Mouse (Mus musculus): ENCODE data around the gene Tpk1.
"Not testable (repeated sequence)": the region's sequence is repeated elsewhere in the genome, so short reads cannot be mapped to it uniquely, and the experiment has no call there.

The Tpk1 gene

GRCm38 (mm10) chr6:43518378-43518777 lies 147.7 kb downstream of the Tpk1 start:
- DNase-seq = no peak

GRCm38 (mm10) chr6:43517316-43517655 lies 148.8 kb downstream of the Tpk1 start:
- no peak for DNase-seq

- no peak for DNase-seq
Measured at GRCm38 (mm10) chr6:43516593-43517315, 149.3 kb downstream of the Tpk1 start.

GRCm38 (mm10) chr6:43506686-43507385 lies 159.2 kb downstream of the Tpk1 start:
- not testable (repeated sequence) for DNase-seq

GRCm38 (mm10) chr6:43504609-43505230 lies 161.4 kb downstream of the Tpk1 start:
- DNase-seq = no peak

GRCm38 (mm10) chr6:43492367-43492766 lies 173.7 kb downstream of the Tpk1 start:
- no peak for DNase-seq

GRCm38 (mm10) chr6:43486691-43487090 lies 179.4 kb downstream of the Tpk1 start:
- no peak for DNase-seq

- DNase-seq = no peak
Measured at GRCm38 (mm10) chr6:43480687-43481086, 185.4 kb downstream of the Tpk1 start.

- peak; percentile 23 for DNase-seq
Measured at GRCm38 (mm10) chr6:43478810-43479209, 187.3 kb downstream of the Tpk1 start.

- DNase-seq = no peak
Measured at GRCm38 (mm10) chr6:43476406-43476805, 189.7 kb downstream of the Tpk1 start.

GRCm38 (mm10) chr6:43475921-43476320 lies 190.2 kb downstream of the Tpk1 start:
- no peak for DNase-seq

GRCm38 (mm10) chr6:43471556-43471955 lies 194.5 kb downstream of the Tpk1 start:
- DNase-seq = no peak

GRCm38 (mm10) chr6:43468821-43469594 lies 197.1 kb downstream of the Tpk1 start:
- DNase-seq = no peak

- DNase-seq = peak in 1 of 2 experiments; percentile 10
Measured at GRCm38 (mm10) chr6:43462849-43463369, 203.2 kb downstream of the Tpk1 start.

GRCm38 (mm10) chr6:43462189-43462848 lies 203.8 kb downstream of the Tpk1 start:
- peak; percentile 76 to 77 for DNase-seq

GRCm38 (mm10) chr6:43459082-43459481 lies 207.0 kb downstream of the Tpk1 start:
- DNase-seq = no peak

- DNase-seq = no peak
Measured at GRCm38 (mm10) chr6:43457989-43458388, 208.1 kb downstream of the Tpk1 start.

- peak; percentile 59 to 65 for DNase-seq
Measured at GRCm38 (mm10) chr6:43449498-43449897, 216.6 kb downstream of the Tpk1 start.

- no peak for DNase-seq
Measured at GRCm38 (mm10) chr6:43445856-43446255, 220.2 kb downstream of the Tpk1 start.

GRCm38 (mm10) chr6:43442191-43442590 lies 223.9 kb downstream of the Tpk1 start:
- DNase-seq = no peak

GRCm38 (mm10) chr6:43435987-43436541 lies 230.0 kb downstream of the Tpk1 start:
- peak; percentile 94 to 97 for DNase-seq

GRCm38 (mm10) chr6:43434365-43434764 lies 231.7 kb downstream of the Tpk1 start:
- no peak for DNase-seq
